Mouse (Mus musculus) liver, embryonic 14.5 days (tissue): ENCODE results near the gene Ppp1r9b.
A peak's percentile ranks its signal among the peaks of the same experiment; 100 is the strongest.

ENCODE experiments used
- CTCF ChIP-seq: IDR thresholded peaks from 2 replicates; pipeline ENCODE4 v1.5.1; 2016; ENCODE audit warnings: antibody characterized with exemption, low read depth, control low read depth
- EP300 ChIP-seq: IDR thresholded peaks from 2 replicates; pipeline ENCODE4 v1.6.1; 2016; ENCODE audit warnings: antibody characterized with exemption, low read depth

DNA sequence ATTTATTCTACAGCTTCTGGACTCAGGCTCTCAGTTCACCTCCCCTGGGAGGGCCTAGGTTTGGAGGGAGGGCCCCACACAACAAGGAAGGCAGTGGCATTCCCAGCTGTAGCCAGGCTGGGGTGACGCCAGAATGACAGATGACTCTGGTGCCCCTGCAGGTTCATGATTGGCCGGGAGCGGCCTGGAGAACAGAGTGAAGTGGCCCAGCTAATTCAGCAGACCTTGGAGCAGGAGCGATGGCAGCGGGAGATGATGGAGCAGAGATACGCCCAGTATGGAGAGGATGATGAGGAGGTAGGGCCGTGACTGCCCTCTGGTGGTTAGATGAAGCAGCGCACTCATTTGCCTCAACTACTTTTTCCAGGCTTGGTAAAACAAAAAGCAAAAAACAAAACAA is 10.2 kb downstream of the Ppp1r9b start:
- TF ChIP-seq CTCF (peak; percentile 99), EP300 (no peak; the same call in 1 of the 2 replicates)
